Mouse (Mus musculus): ENCODE results near the gene Mfsd5. TPM values are rescaled to one million over a fixed set of nuclear protein-coding genes. Genes with fewer than 3 reads are reported as not detected.

The Mfsd5 gene
- polyA plus RNA-seq, 1 experiment from 2014 or later: 63.1 TPM

GRCm38 (mm10) chr15:102282463-102283292, 3.4 kb downstream of the Mfsd5 start:
- Histone ChIP-seq H3K4me3 (ENCODE audit: low read depth, low read length) (no peak overlapping the region), H3K4me1 (ENCODE audit: insufficient read depth) (peaks cover 11% of the 10 kb centered on the region; the same call in 1 of the 2 replicates), H3K27ac (ENCODE audit: low read depth) (no peak overlapping the region), H3K4me2 (no peak overlapping the region), H3K27me3 (ENCODE audit: insufficient read depth, low read length) (no peaks in the 10 kb centered on the region), H3K36me3 (ENCODE audit: insufficient read depth) (peaks cover 22% of the 10 kb centered on the region), H3K9ac (no peak overlapping the region), H3K9me3 (ENCODE audit: low read depth, low read length) (no peaks in the 10 kb centered on the region)
- no peak for DNase-seq
- WGBS: 79% methylated on average over 8 of the region's 8 CpGs
- no peak for TF ChIP-seq CTCF (IDR thresholded peaks at IDR 0.05; ENCODE audit: low read depth)
- ATAC-seq (ENCODE audit: insufficient read depth): no peak

GRCm38 (mm10) chr15:102283648-102284047, 4.4 kb downstream of the Mfsd5 start:
- TF ChIP-seq CTCF (IDR thresholded peaks at IDR 0.05; ENCODE audit: low read depth): no peak
- Histone ChIP-seq H3K36me3 (ENCODE audit: insufficient read depth) (peaks cover 22% of the 10 kb centered on the region), H3K4me2 (no peak overlapping the region), H3K4me1 (ENCODE audit: insufficient read depth) (peaks cover 11% of the 10 kb centered on the region; the same call in 1 of the 2 replicates), H3K27me3 (ENCODE audit: insufficient read depth, low read length) (no peaks in the 10 kb centered on the region), H3K4me3 (ENCODE audit: low read depth, low read length) (no peak overlapping the region), H3K27ac (ENCODE audit: low read depth) (no peak overlapping the region), H3K9me3 (ENCODE audit: low read depth, low read length) (no peaks in the 10 kb centered on the region), H3K9ac (no peak overlapping the region)
- ATAC-seq (ENCODE audit: insufficient read depth) (no peak), DNase-seq (no peak)
- WGBS: 73% methylated on average over 3 of the region's 3 CpGs

GRCm38 (mm10) chr15:102287395-102287794, 8.1 kb downstream of the Mfsd5 start:
- Histone ChIP-seq H3K4me3 (ENCODE audit: low read depth, low read length) (no peak overlapping the region), H3K9me3 (ENCODE audit: low read depth, low read length) (no peaks in the 10 kb centered on the region), H3K36me3 (ENCODE audit: insufficient read depth) (0 out of 2 replicates have a peak, but pooled peaks cover 4% of the 10 kb centered on the region), H3K9ac (no peak overlapping the region), H3K4me2 (no peak overlapping the region), H3K27ac (ENCODE audit: low read depth) (no peak overlapping the region), H3K27me3 (ENCODE audit: insufficient read depth, low read length) (no peaks in the 10 kb centered on the region), H3K4me1 (ENCODE audit: insufficient read depth) (peaks cover 4% of the 10 kb centered on the region; the same call in 1 of the 2 replicates)
- ATAC-seq (ENCODE audit: insufficient read depth) (peak; percentile 39; the same call in 1 of the 2 replicates), DNase-seq (peak; percentile 82)
- TF ChIP-seq CTCF (IDR thresholded peaks at IDR 0.05; ENCODE audit: low read depth): peak; percentile 67

GRCm38 (mm10) chr15:102295633-102296367, 16.5 kb downstream of the Mfsd5 start, which contains the start of gene Espl1:
Gene Espl1, plus strand, starts transcription at chr15:102296266.
- peak within 1 kb of the TSS; percentile 51 for H3K9ac ChIP-seq
- peaks cover 3% of the 10 kb centered on the region; the same call in 1 of the 2 replicates for H3K4me1 ChIP-seq (ENCODE audit: insufficient read depth)
- no peak for TF ChIP-seq CTCF (IDR thresholded peaks at IDR 0.05; ENCODE audit: low read depth)
- no peaks in the 10 kb centered on the region for H3K9me3 ChIP-seq (ENCODE audit: low read depth, low read length)
- H3K27ac ChIP-seq (ENCODE audit: low read depth): peak within 1 kb of the TSS; percentile 30; the same call in 1 of the 2 replicates
- peak within 1 kb of the TSS; percentile 65 for H3K4me3 ChIP-seq (ENCODE audit: low read depth, low read length)
- ATAC-seq (ENCODE audit: insufficient read depth): peak; percentile 99
- WGBS: 7% methylated on average over 25 of the region's 25 CpGs
- H3K27me3 ChIP-seq (ENCODE audit: insufficient read depth, low read length): no peaks in the 10 kb centered on the region
- peak within 1 kb of the TSS; percentile 73 for H3K4me2 ChIP-seq
- peaks cover 28% of the 10 kb centered on the region for H3K36me3 ChIP-seq (ENCODE audit: insufficient read depth)
- DNase-seq: peak; percentile 99

- peak; percentile 14 for DNase-seq
- Histone ChIP-seq H3K9ac (peak overlapping the region; percentile 51), H3K4me1 (ENCODE audit: insufficient read depth) (peaks cover 3% of the 10 kb centered on the region; the same call in 1 of the 2 replicates), H3K9me3 (ENCODE audit: low read depth, low read length) (no peaks in the 10 kb centered on the region), H3K4me3 (ENCODE audit: low read depth, low read length) (peak overlapping the region; percentile 65), H3K27ac (ENCODE audit: low read depth) (no peak overlapping the region), H3K27me3 (ENCODE audit: insufficient read depth, low read length) (no peaks in the 10 kb centered on the region), H3K4me2 (peak overlapping the region; percentile 73), H3K36me3 (ENCODE audit: insufficient read depth) (peaks cover 35% of the 10 kb centered on the region)
- TF ChIP-seq CTCF (IDR thresholded peaks at IDR 0.05; ENCODE audit: low read depth): no peak
- peak; percentile 58 for ATAC-seq (ENCODE audit: insufficient read depth)
- 2% methylated on average over 24 of the region's 24 CpGs for WGBS
Observed at GRCm38 (mm10) chr15:102296368-102297006, 17.2 kb downstream of the Mfsd5 start.

- no peak overlapping the region for H3K4me2 ChIP-seq
- no peaks in the 10 kb centered on the region for H3K4me1 ChIP-seq (ENCODE audit: insufficient read depth)
- WGBS: 56% methylated on average over 6 of the region's 6 CpGs
- no peak overlapping the region for H3K4me3 ChIP-seq (ENCODE audit: low read depth, low read length)
- peak; percentile 31; the same call in 1 of the 2 replicates for ATAC-seq (ENCODE audit: insufficient read depth)
- peaks cover 79% of the 10 kb centered on the region for H3K36me3 ChIP-seq (ENCODE audit: insufficient read depth)
- H3K27me3 ChIP-seq (ENCODE audit: insufficient read depth, low read length): no peaks in the 10 kb centered on the region
- H3K27ac ChIP-seq (ENCODE audit: low read depth): no peak overlapping the region
- H3K9ac ChIP-seq: no peak overlapping the region
- TF ChIP-seq CTCF (IDR thresholded peaks at IDR 0.05; ENCODE audit: low read depth): no peak
- peak; percentile 30 for DNase-seq
- no peaks in the 10 kb centered on the region for H3K9me3 ChIP-seq (ENCODE audit: low read depth, low read length)
Observed at GRCm38 (mm10) chr15:102302542-102302941, 23.3 kb downstream of the Mfsd5 start.

Measured in lung, embryonic 14.5 days (tissue).